Mouse (Mus musculus) myocyte (in vitro differentiated cells): Measurements from ENCODE around the gene Pygl. TPM values are rescaled to one million over a fixed set of nuclear protein-coding genes. Genes with fewer than 3 reads are reported as not detected.
A peak's percentile ranks its signal among the peaks of the same experiment; 100 is the strongest.
"Not testable (repeated sequence)": the region's sequence is repeated elsewhere in the genome, so short reads cannot be mapped to it uniquely, and the experiment has no call there.

Experiments used
- H3K27me3 ChIP-seq: one replicate; pipeline ENCODE4 v1.6.1; 2011; ENCODE audit not compliant: control insufficient read depth, insufficient read depth, insufficient read length
- H3K36me3 ChIP-seq: one replicate; pipeline ENCODE4 v1.6.1; 2011; ENCODE audit not compliant: control insufficient read depth, insufficient read depth
- H3K4me2 ChIP-seq: one replicate; pipeline ENCODE4 v1.6.1; 2011; ENCODE audit warnings: low read depth, control low read depth
- H3K4me3 ChIP-seq: one replicate; pipeline ENCODE4 v1.5.1; 2011; ENCODE audit warnings: mild to moderate bottlenecking, control low read depth, moderate library complexity
- H3K79me2 ChIP-seq: one replicate; pipeline ENCODE4 v1.6.1; 2011; ENCODE audit not compliant: control insufficient read depth, insufficient read depth
- H3ac ChIP-seq: one replicate; pipeline ENCODE4 v1.6.1; 2011; ENCODE audit not compliant: control insufficient read depth, insufficient read length
- CEBPB ChIP-seq: IDR thresholded peaks from 2 replicates; pipeline ENCODE4 v1.6.1; 2011; ENCODE audit warnings: mild to moderate bottlenecking, moderate library complexity; ENCODE audit not compliant: poor library complexity, insufficient read depth, severe bottlenecking
- E2F4 ChIP-seq: IDR thresholded peaks from one replicate; pipeline ENCODE4 v1.6.1; 2011; ENCODE audit warnings: mild to moderate bottlenecking, control low read depth, moderate library complexity; ENCODE audit not compliant: insufficient read depth
- MAX ChIP-seq: IDR thresholded peaks from one replicate; pipeline ENCODE4 v1.6.1; 2011; ENCODE audit warnings: low read depth, mild to moderate bottlenecking, control low read depth
- MYOD1 ChIP-seq, 3 experiments: IDR thresholded peaks; one replicate each; pipeline ENCODE4 v1.6.1; 2011; ENCODE audit warnings: control low read depth in 2 of 3, low read depth in 2 of 3, mild to moderate bottlenecking in 2 of 3, moderate library complexity in 1 of 3; ENCODE audit not compliant: insufficient read length in 2 of 3, control insufficient read depth in 1 of 3
- MYOG ChIP-seq, 3 experiments: IDR thresholded peaks; one replicate each; pipeline ENCODE4 v1.6.1; 2011; ENCODE audit warnings: control low read depth in 2 of 3, low read depth in 2 of 3, mild to moderate bottlenecking in 2 of 3; ENCODE audit not compliant: insufficient read length in 2 of 3, control insufficient read depth in 1 of 3, insufficient read depth in 1 of 3
- POLR2A ChIP-seq: IDR thresholded peaks from one replicate; pipeline ENCODE4 v1.6.1; 2011; ENCODE audit warnings: low read depth, mild to moderate bottlenecking, control low read depth, moderate library complexity; ENCODE audit not compliant: insufficient read length
- POLR2AphosphoS2 ChIP-seq: IDR thresholded peaks from one replicate; pipeline ENCODE4 v1.6.1; 2011; ENCODE audit warnings: low read depth, control low read depth; ENCODE audit not compliant: insufficient read length
- REST ChIP-seq: IDR thresholded peaks from one replicate; pipeline ENCODE4 v1.6.1; 2011; ENCODE audit warnings: mild to moderate bottlenecking, control low read depth, moderate library complexity; ENCODE audit not compliant: insufficient read depth, insufficient read length
- SRF ChIP-seq: IDR thresholded peaks from one replicate; pipeline ENCODE4 v1.6.1; 2011; ENCODE audit warnings: low read depth; ENCODE audit not compliant: control insufficient read depth, insufficient read length
- TCF12 ChIP-seq: IDR thresholded peaks from one replicate; pipeline ENCODE4 v1.6.1; 2011; ENCODE audit warnings: mild to moderate bottlenecking, control low read depth; ENCODE audit not compliant: poor library complexity, insufficient read depth, severe bottlenecking
- TCF3 ChIP-seq: IDR thresholded peaks from one replicate; pipeline ENCODE4 v1.6.1; 2011; ENCODE audit warnings: low read depth, control low read depth; ENCODE audit not compliant: insufficient read length
- USF1 ChIP-seq: IDR thresholded peaks from one replicate; pipeline ENCODE4 v1.6.1; 2011; ENCODE audit warnings: low read depth, mild to moderate bottlenecking, control low read depth, moderate library complexity
- polyA plus RNA-seq: library from polyadenylated mRNA; unstranded; fragments of >200 nt; fragmentation: generic; extraction: Trizol; gene quantifications from one replicate; pipeline ENCODE4 v1.2.1, GENCODE M21; 2012; ENCODE audit warnings: missing spikeins

Pygl gene
- polyA plus RNA-seq, 1 experiment: 0.02 TPM

- TF ChIP-seq SRF (no peak), REST (no peak), MYOG (IDR thresholded peaks at IDR 0.05; ENCODE audit: control insufficient read depth in 1 of 3, insufficient read depth in 1 of 3, insufficient read length in 2 of 3, low read depth in 2 of 3) (no peak), POLR2AphosphoS2 (no peak), E2F4 (no peak), POLR2A (no peak), MAX (no peak), CEBPB (no peak), TCF3 (no peak), MYOD1 (IDR thresholded peaks at IDR 0.05; ENCODE audit: control insufficient read depth in 1 of 3, insufficient read length in 2 of 3, low read depth in 2 of 3) (no peak)
- Histone ChIP-seq H3ac (no peak within 1 kb of the TSS), H3K27me3 (peaks cover 29% of the 10 kb centered on the region), H3K4me2 (no peak within 1 kb of the TSS), H3K36me3 (no peaks in the 10 kb centered on the region), H3K4me3 (no peak within 1 kb of the TSS), H3K79me2 (no peaks in the 10 kb centered on the region)
Observed at GRCm38 (mm10) chr12:70153842-70154241, 77.4 kb downstream of the Pygl start, which contains the start of gene Abhd12b. TSS of gene Abhd12b (plus strand) at chr12:70154142.

- H3K4me2 ChIP-seq: peak overlapping the region; percentile 68
- TF ChIP-seq POLR2AphosphoS2: no peak
- no peak for TF ChIP-seq USF1
- no peak for TF ChIP-seq POLR2A
- no peak for TF ChIP-seq MYOD1 (IDR thresholded peaks at IDR 0.05; ENCODE audit: control insufficient read depth in 1 of 3, insufficient read length in 2 of 3, low read depth in 2 of 3)
- TF ChIP-seq MYOG (IDR thresholded peaks at IDR 0.05; ENCODE audit: control insufficient read depth in 1 of 3, insufficient read depth in 1 of 3, insufficient read length in 2 of 3, low read depth in 2 of 3): no peak
- TF ChIP-seq SRF: no peak
- no peak for TF ChIP-seq MAX
- no peak for TF ChIP-seq CEBPB
- TF ChIP-seq TCF12: no peak
- no peak for TF ChIP-seq TCF3
- TF ChIP-seq E2F4: no peak
- TF ChIP-seq REST: no peak
- no peaks in the 10 kb centered on the region for H3K79me2 ChIP-seq
- no peak overlapping the region for H3ac ChIP-seq
- no peaks in the 10 kb centered on the region for H3K36me3 ChIP-seq
- H3K4me3 ChIP-seq: peak overlapping the region; percentile 17
- H3K27me3 ChIP-seq: no peaks in the 10 kb centered on the region
Observed at GRCm38 (mm10) chr12:70148631-70149265, 82.5 kb downstream of the Pygl start.

- Histone ChIP-seq H3K27me3 (no peaks in the 10 kb centered on the region), H3K4me2 (peak overlapping the region; percentile 68), H3K79me2 (no peaks in the 10 kb centered on the region), H3K4me3 (peak overlapping the region; percentile 17), H3ac (no peak overlapping the region), H3K36me3 (no peaks in the 10 kb centered on the region)
- TF ChIP-seq TCF3 (no peak), USF1 (no peak), POLR2AphosphoS2 (no peak), MYOD1 (IDR thresholded peaks at IDR 0.05; ENCODE audit: control insufficient read depth in 1 of 3, insufficient read length in 2 of 3, low read depth in 2 of 3) (no peak), SRF (no peak), TCF12 (no peak), MAX (no peak), E2F4 (no peak), MYOG (IDR thresholded peaks at IDR 0.05; ENCODE audit: control insufficient read depth in 1 of 3, insufficient read depth in 1 of 3, insufficient read length in 2 of 3, low read depth in 2 of 3) (no peak), CEBPB (no peak), REST (no peak), POLR2A (no peak)
Observed at GRCm38 (mm10) chr12:70147986-70148630, 83.2 kb downstream of the Pygl start.

- no peak overlapping the region for H3K4me2 ChIP-seq
- no peaks in the 10 kb centered on the region for H3K79me2 ChIP-seq
- H3K36me3 ChIP-seq: no peaks in the 10 kb centered on the region
- H3ac ChIP-seq: no peak overlapping the region
- H3K27me3 ChIP-seq: no peaks in the 10 kb centered on the region
- TF ChIP-seq E2F4 (no peak), MYOG (IDR thresholded peaks at IDR 0.05; ENCODE audit: control insufficient read depth in 1 of 3, insufficient read depth in 1 of 3, insufficient read length in 2 of 3, low read depth in 2 of 3) (no peak), MYOD1 (IDR thresholded peaks at IDR 0.05; ENCODE audit: control insufficient read depth in 1 of 3, insufficient read length in 2 of 3, low read depth in 2 of 3) (no peak), TCF3 (no peak), POLR2AphosphoS2 (no peak), CEBPB (no peak)
- H3K4me3 ChIP-seq: no peak overlapping the region
Observed at GRCm38 (mm10) chr12:70145586-70145985, 85.7 kb downstream of the Pygl start.

GRCm38 (mm10) chr12:70144637-70145448 lies 86.4 kb downstream of the Pygl start:
- Histone ChIP-seq H3K79me2 (no peaks in the 10 kb centered on the region), H3K27me3 (no peaks in the 10 kb centered on the region), H3ac (no peak overlapping the region), H3K4me3 (no peak overlapping the region), H3K4me2 (peak overlapping the region; percentile 44), H3K36me3 (no peaks in the 10 kb centered on the region)
- TF ChIP-seq REST: no peak
- TF ChIP-seq TCF3: no peak
- TF ChIP-seq TCF12: no peak
- TF ChIP-seq USF1: no peak
- TF ChIP-seq E2F4: no peak
- TF ChIP-seq MYOG (IDR thresholded peaks at IDR 0.05; ENCODE audit: control insufficient read depth in 1 of 3, insufficient read depth in 1 of 3, insufficient read length in 2 of 3, low read depth in 2 of 3): no peak
- no peak for TF ChIP-seq MYOD1 (IDR thresholded peaks at IDR 0.05; ENCODE audit: control insufficient read depth in 1 of 3, insufficient read length in 2 of 3, low read depth in 2 of 3)
- TF ChIP-seq POLR2A: no peak
- no peak for TF ChIP-seq CEBPB
- TF ChIP-seq SRF: no peak
- TF ChIP-seq POLR2AphosphoS2: no peak
- no peak for TF ChIP-seq MAX

GRCm38 (mm10) chr12:70144106-70144587 lies 87.1 kb downstream of the Pygl start:
- H3K36me3 ChIP-seq: not testable (repeated sequence)

More at GRCm38 (mm10) chr12:70144106-70144587, 87.1 kb downstream of the Pygl start:
- H3K4me2 ChIP-seq, H3ac ChIP-seq, H3K4me3 ChIP-seq, H3K79me2 ChIP-seq, H3K27me3 ChIP-seq: not testable (repeated sequence)
